Mouse (Mus musculus): Measurements from ENCODE around the gene Dab2ip. TPM values are rescaled to one million over a fixed set of nuclear protein-coding genes. Genes with fewer than 3 reads are reported as not detected.

Dab2ip gene
- total and polyA plus RNA-seq, 2 experiments from 2014 or later: 23.9 to 57.7 TPM

- 82% methylated on average over 10 of the region's 10 CpGs for WGBS
- H3K4me3 ChIP-seq (ENCODE audit: low read depth, low read length): no peak overlapping the region
- no peak for TF ChIP-seq EP300 (IDR thresholded peaks at IDR 0.05; ENCODE audit: low read depth)
- TF ChIP-seq CTCF (IDR thresholded peaks at IDR 0.05; ENCODE audit: low read depth): no peak
- no peaks in the 10 kb centered on the region for H3K36me3 ChIP-seq (replicated peaks; ENCODE audit: control insufficient read depth, insufficient read depth, low read length)
- no peak overlapping the region for H3K9ac ChIP-seq (replicated peaks; ENCODE audit: low read depth, low read length)
- no peak for DNase-seq (ENCODE audit: low spot score)
- H3K27ac ChIP-seq (ENCODE audit: low read depth): no peak overlapping the region
- no peaks in the 10 kb centered on the region for H3K4me1 ChIP-seq (ENCODE audit: control insufficient read depth, insufficient read depth)
- no peaks in the 10 kb centered on the region for H3K27me3 ChIP-seq (ENCODE audit: control insufficient read depth, insufficient read depth, low read length)
- no peak overlapping the region for H3K4me2 ChIP-seq (ENCODE audit: low read depth, low read length)
- no peaks in the 10 kb centered on the region for H3K9me3 ChIP-seq (replicated peaks; ENCODE audit: control insufficient read depth, low read length)
- ATAC-seq (ENCODE audit: insufficient read depth, low read depth): no peak
These were observed 27.3 kb upstream of the Dab2ip start for GRCm38 (mm10) chr2:35530732-35531131.

GRCm38 (mm10) chr2:35533646-35534045 is 24.4 kb upstream of the Dab2ip start:
- no peaks in the 10 kb centered on the region for H3K4me1 ChIP-seq (ENCODE audit: control insufficient read depth, insufficient read depth)
- H3K27ac ChIP-seq (ENCODE audit: low read depth): no peak overlapping the region
- no peak overlapping the region for H3K4me2 ChIP-seq (ENCODE audit: low read depth, low read length)
- no peak for ATAC-seq (ENCODE audit: insufficient read depth, low read depth)
- no peak for DNase-seq (ENCODE audit: low spot score)
- 51% methylated on average over 9 of the region's 9 CpGs for WGBS
- no peak for TF ChIP-seq EP300 (IDR thresholded peaks at IDR 0.05; ENCODE audit: low read depth)
- no peak for TF ChIP-seq CTCF (IDR thresholded peaks at IDR 0.05; ENCODE audit: low read depth)
- no peaks in the 10 kb centered on the region for H3K27me3 ChIP-seq (ENCODE audit: control insufficient read depth, insufficient read depth, low read length)
- H3K9me3 ChIP-seq (replicated peaks; ENCODE audit: control insufficient read depth, low read length): no peaks in the 10 kb centered on the region
- H3K4me3 ChIP-seq (ENCODE audit: low read depth, low read length): no peak overlapping the region
- H3K9ac ChIP-seq (replicated peaks; ENCODE audit: low read depth, low read length): no peak overlapping the region
- H3K36me3 ChIP-seq (replicated peaks; ENCODE audit: control insufficient read depth, insufficient read depth, low read length): no peaks in the 10 kb centered on the region

- peak; percentile 52; the same call in 1 of the 2 replicates for ATAC-seq (ENCODE audit: insufficient read depth, low read depth)
- no peak overlapping the region for H3K9ac ChIP-seq (replicated peaks; ENCODE audit: low read depth, low read length)
- 15% methylated on average over 13 of the region's 13 CpGs for WGBS
These were observed 18.6 kb upstream of the Dab2ip start for GRCm38 (mm10) chr2:35539276-35539972.

DNA sequence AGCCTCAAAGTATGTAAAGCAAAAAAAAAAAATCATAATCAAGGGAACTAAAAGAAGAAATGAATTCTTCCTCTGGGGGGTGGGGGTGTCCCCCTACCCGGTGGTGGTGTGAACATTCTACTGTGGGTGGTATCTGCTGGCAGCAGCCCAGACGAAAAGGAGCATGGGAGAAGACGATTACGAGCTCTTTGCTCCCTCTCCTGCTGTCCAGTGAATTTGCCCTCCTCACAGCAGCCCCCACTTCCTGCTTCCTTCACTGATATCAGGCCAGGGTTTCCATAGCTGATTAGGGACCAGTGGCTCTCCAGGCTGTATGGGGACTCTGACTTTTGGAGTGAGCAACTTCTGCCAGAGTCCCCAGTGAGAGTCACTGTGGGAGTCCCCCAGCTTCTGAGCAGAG is 17.3 kb upstream of the Dab2ip start:
- no peak for TF ChIP-seq EP300 (IDR thresholded peaks at IDR 0.05; ENCODE audit: low read depth)
- no peak for TF ChIP-seq CTCF (IDR thresholded peaks at IDR 0.05; ENCODE audit: low read depth)
- Histone ChIP-seq H3K27ac (ENCODE audit: low read depth) (no peak overlapping the region), H3K36me3 (replicated peaks; ENCODE audit: control insufficient read depth, insufficient read depth, low read length) (no peaks in the 10 kb centered on the region), H3K27me3 (ENCODE audit: control insufficient read depth, insufficient read depth, low read length) (no peaks in the 10 kb centered on the region), H3K4me1 (ENCODE audit: control insufficient read depth, insufficient read depth) (peaks cover 12% of the 10 kb centered on the region; the same call in 1 of the 2 replicates), H3K4me3 (ENCODE audit: low read depth, low read length) (no peak overlapping the region), H3K9me3 (replicated peaks; ENCODE audit: control insufficient read depth, low read length) (no peaks in the 10 kb centered on the region), H3K9ac (replicated peaks; ENCODE audit: low read depth, low read length) (no peak overlapping the region), H3K4me2 (ENCODE audit: low read depth, low read length) (no peak overlapping the region)
- peak; percentile 36 for DNase-seq (ENCODE audit: low spot score)
- 0 out of 2 replicates have a peak, but pooled peaks have one; percentile 16 for ATAC-seq (ENCODE audit: insufficient read depth, low read depth)
- 2% methylated on average over 4 of the region's 4 CpGs for WGBS

More at GRCm38 (mm10) chr2:35539276-35539972, 18.6 kb upstream of the Dab2ip start:
- TF ChIP-seq CTCF (IDR thresholded peaks at IDR 0.05; ENCODE audit: low read depth): peak; percentile 97
- TF ChIP-seq EP300 (IDR thresholded peaks at IDR 0.05; ENCODE audit: low read depth): no peak
- Histone ChIP-seq H3K4me3 (ENCODE audit: low read depth, low read length) (no peak overlapping the region), H3K27ac (ENCODE audit: low read depth) (no peak overlapping the region), H3K9me3 (replicated peaks; ENCODE audit: control insufficient read depth, low read length) (no peaks in the 10 kb centered on the region), H3K4me1 (ENCODE audit: control insufficient read depth, insufficient read depth) (peaks cover 7% of the 10 kb centered on the region; the same call in 1 of the 2 replicates), H3K27me3 (ENCODE audit: control insufficient read depth, insufficient read depth, low read length) (no peaks in the 10 kb centered on the region), H3K36me3 (replicated peaks; ENCODE audit: control insufficient read depth, insufficient read depth, low read length) (no peaks in the 10 kb centered on the region), H3K4me2 (ENCODE audit: low read depth, low read length) (no peak overlapping the region)
- DNase-seq (ENCODE audit: low spot score): peak; percentile 84

GRCm38 (mm10) chr2:35544717-35545116 is 13.3 kb upstream of the Dab2ip start:
- peak; percentile 61 for DNase-seq (ENCODE audit: low spot score)
- Histone ChIP-seq H3K4me2 (ENCODE audit: low read depth, low read length) (peak overlapping the region; percentile 47), H3K4me1 (ENCODE audit: control insufficient read depth, insufficient read depth) (peaks cover 8% of the 10 kb centered on the region; the same call in 1 of the 2 replicates), H3K9ac (replicated peaks; ENCODE audit: low read depth, low read length) (no peak overlapping the region), H3K27me3 (ENCODE audit: control insufficient read depth, insufficient read depth, low read length) (0 out of 2 replicates have a peak, but pooled peaks cover 5% of the 10 kb centered on the region), H3K36me3 (replicated peaks; ENCODE audit: control insufficient read depth, insufficient read depth, low read length) (no peaks in the 10 kb centered on the region), H3K27ac (ENCODE audit: low read depth) (no peak overlapping the region), H3K4me3 (ENCODE audit: low read depth, low read length) (no peak overlapping the region), H3K9me3 (replicated peaks; ENCODE audit: control insufficient read depth, low read length) (no peaks in the 10 kb centered on the region)
- peak; percentile 57; the same call in 1 of the 2 replicates for ATAC-seq (ENCODE audit: insufficient read depth, low read depth)
- TF ChIP-seq EP300 (IDR thresholded peaks at IDR 0.05; ENCODE audit: low read depth) (no peak), CTCF (IDR thresholded peaks at IDR 0.05; ENCODE audit: low read depth) (peak; percentile 98)
- WGBS: 7% methylated on average over 14 of the region's 14 CpGs
